Mouse (Mus musculus): ENCODE results near the gene Olfr598.

- TF ChIP-seq POLR2A (IDR thresholded peaks at IDR 0.05; ENCODE audit: insufficient read depth, low read depth, low read length) (no peak), CTCF (IDR thresholded peaks at IDR 0.05; ENCODE audit: insufficient read depth, low read depth, low read length) (no peak)
Observed at GRCm38 (mm10) chr7:103335617-103336016, 12.2 kb downstream of the Olfr598 start, which contains the start of gene Olfr599.

Data from olfactory bulb, adult 2 months (tissue).